Mouse (Mus musculus) cerebellum, adult 2 months (tissue): ENCODE measurements around the gene Apobec4. TPM values are rescaled to one million over a fixed set of nuclear protein-coding genes. Genes with fewer than 3 reads are reported as not detected.

Source experiments
- DNase-seq, 2 experiments: peaks; one replicate each; pipeline ENCODE4 v3.0.0; 2021
- H3K27ac ChIP-seq: fragments of 200-500 bp; 2 replicates; pipeline ENCODE4 v1.5.1; 2012; ENCODE audit warnings: low read length, control low read depth, inconsistent platforms; ENCODE audit not compliant: insufficient read depth
- H3K27me3 ChIP-seq: fragments of 200-500 bp; 2 replicates; pipeline ENCODE4 v1.6.1; 2012; ENCODE audit warnings: inconsistent platforms, mild to moderate bottlenecking, low read length, moderate library complexity; ENCODE audit not compliant: control insufficient read depth, insufficient read depth
- H3K4me1 ChIP-seq: fragments of 200-500 bp; 2 replicates; pipeline ENCODE4 v1.6.1; 2011; ENCODE audit warnings: low read length; ENCODE audit not compliant: control insufficient read depth, insufficient read depth
- H3K4me3 ChIP-seq: fragments of 200-500 bp; replicated peaks from 2 replicates; pipeline ENCODE3; 2011; ENCODE audit warnings: mild to moderate bottlenecking, low read depth, low read length, control low read depth; ENCODE audit not compliant: insufficient read depth
- CTCF ChIP-seq: fragments of 200-500 bp; IDR thresholded peaks from 2 replicates; pipeline ENCODE4 v1.5.1; 2011; ENCODE audit warnings: low read depth, mild to moderate bottlenecking, control low read depth, low read length, moderate library complexity, borderline replicate concordance; ENCODE audit not compliant: insufficient read depth
- POLR2A ChIP-seq: fragments of 200-500 bp; IDR thresholded peaks from 2 replicates; pipeline ENCODE4 v1.6.1; 2011; ENCODE audit warnings: low read length, control low read depth, borderline replicate concordance; ENCODE audit not compliant: insufficient read depth
- WGBS: fragments of 180-500 bp; shearing (Covaris S2); methylation state at CpG from one replicate; pipeline ENCODE4 v1.1.7; 2018; 5-methylcytosine and 5-hydroxymethylcytosine counted together
- polyA plus RNA-seq: library from polyadenylated mRNA; depleted of rRNA; stranded (reverse); fragments of >200 nt; gene quantifications from 2 replicates; pipeline ENCODE4 v1.2.3, GENCODE M21; 2012

Gene Apobec4
- polyA plus RNA-seq, 1 experiment = not detected

DNA sequence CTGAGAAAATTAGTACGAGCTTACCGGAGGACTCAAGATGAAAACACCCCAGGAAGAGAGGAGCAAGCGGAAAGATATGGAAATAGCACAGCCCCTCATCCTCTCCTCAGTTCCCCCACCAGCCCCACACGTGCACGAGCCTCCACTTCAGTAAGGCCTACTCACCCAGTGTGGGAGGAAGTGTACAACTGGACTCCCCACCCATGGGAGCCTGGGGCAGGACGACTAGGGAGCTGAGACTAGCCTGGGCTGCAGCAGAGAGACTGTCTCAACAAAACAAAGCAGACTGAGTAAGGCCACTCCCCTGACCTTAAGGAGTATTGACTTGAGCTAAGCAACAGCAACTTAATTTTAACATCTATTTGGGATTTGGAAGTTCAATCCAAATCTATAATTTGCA lies 32.2 kb upstream of the Apobec4 start:
- Histone ChIP-seq H3K4me3 (no peak overlapping the region), H3K4me1 (no peaks in the 10 kb centered on the region), H3K27me3 (no peaks in the 10 kb centered on the region), H3K27ac (no peak overlapping the region)
- 71% methylated on average over 6 of the region's 6 CpGs for WGBS
- TF ChIP-seq CTCF = no peak
- TF ChIP-seq POLR2A = no peak
- no peak for DNase-seq

DNA sequence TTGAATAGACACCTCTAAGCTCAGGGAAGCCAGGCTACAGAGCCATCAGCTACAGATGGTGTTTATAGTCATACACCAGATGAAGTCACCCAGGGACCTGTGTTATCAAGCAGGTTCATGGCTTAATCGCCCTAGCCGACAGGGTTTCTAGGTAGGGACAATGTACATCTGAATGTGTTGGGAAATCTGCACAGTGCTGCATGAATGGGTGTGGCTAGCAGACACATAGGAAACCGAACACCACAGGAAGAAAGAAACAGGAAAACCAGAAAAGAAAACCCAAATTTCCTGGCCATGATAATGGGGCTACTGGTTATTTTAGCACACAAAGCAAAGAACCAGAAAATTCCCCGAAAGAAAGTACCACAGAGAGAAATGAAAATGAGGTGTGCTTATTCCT lies 29.4 kb upstream of the Apobec4 start:
- Histone ChIP-seq H3K27ac (no peak overlapping the region), H3K4me1 (no peaks in the 10 kb centered on the region), H3K27me3 (no peaks in the 10 kb centered on the region), H3K4me3 (no peak overlapping the region)
- WGBS = 94% methylated on average over 4 of the region's 4 CpGs
- no peak for TF ChIP-seq CTCF
- TF ChIP-seq POLR2A = no peak
- DNase-seq = no peak

DNA sequence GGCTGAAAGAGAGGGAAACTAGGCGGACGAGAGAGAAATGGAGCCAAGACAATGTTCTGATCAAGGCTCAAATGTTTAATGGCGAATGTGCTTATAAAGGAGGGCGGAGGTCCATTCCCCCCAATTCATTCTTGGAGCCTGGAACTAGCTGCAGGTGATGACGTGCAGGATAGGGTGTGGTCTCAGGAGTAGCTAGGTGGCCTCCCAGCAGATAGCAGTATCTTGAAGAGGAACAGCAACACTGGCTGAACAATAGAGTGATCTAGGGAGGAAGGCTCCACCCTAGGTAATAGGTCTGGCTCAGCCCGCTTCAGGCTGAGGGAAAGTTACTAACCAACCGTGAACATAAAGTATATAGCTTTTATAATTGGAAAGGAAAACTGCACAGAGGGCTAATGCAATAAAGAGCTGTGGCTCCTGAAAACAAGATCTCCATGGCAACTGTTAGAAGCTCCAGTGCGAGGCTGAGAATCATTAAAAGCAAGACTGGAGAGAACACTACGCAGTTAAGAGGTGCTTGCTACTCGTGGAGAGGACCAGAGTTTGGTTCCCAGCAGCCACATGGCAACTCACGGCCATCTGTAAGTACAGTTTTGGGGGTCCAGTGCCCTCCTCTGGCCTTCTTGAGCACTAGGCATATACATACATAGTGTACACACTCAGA lies 28.7 kb upstream of the Apobec4 start:
- H3K27ac ChIP-seq = no peak overlapping the region
- TF ChIP-seq CTCF (no peak), POLR2A (no peak)
- no peak for DNase-seq
- H3K4me3 ChIP-seq = no peak overlapping the region
- no peaks in the 10 kb centered on the region for H3K27me3 ChIP-seq
- WGBS = 92% methylated on average over 11 of the region's 11 CpGs
- no peaks in the 10 kb centered on the region for H3K4me1 ChIP-seq

DNA sequence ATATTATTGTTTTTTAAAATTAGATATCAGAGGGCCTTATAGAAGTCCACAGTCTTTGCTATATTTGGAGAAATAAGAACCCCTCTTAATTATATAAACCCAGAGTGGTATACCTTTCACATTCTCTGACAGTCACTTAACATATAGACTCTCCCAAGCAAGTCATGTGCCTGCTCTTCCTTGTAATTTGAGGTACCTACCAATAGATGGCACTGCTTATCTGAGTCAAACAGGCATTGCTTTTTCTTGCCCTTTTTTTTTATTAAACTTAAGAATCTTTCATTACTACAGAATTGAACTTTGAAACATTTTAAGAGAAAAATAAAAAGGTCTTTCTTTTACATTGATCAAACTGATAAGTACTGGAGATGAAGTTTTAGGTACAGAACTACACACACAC lies 26.1 kb upstream of the Apobec4 start:
- H3K4me3 ChIP-seq = no peak overlapping the region
- H3K4me1 ChIP-seq = no peaks in the 10 kb centered on the region
- no peak for DNase-seq
- TF ChIP-seq POLR2A (no peak), CTCF (no peak)
- no peak overlapping the region for H3K27ac ChIP-seq
- H3K27me3 ChIP-seq = no peaks in the 10 kb centered on the region

DNA sequence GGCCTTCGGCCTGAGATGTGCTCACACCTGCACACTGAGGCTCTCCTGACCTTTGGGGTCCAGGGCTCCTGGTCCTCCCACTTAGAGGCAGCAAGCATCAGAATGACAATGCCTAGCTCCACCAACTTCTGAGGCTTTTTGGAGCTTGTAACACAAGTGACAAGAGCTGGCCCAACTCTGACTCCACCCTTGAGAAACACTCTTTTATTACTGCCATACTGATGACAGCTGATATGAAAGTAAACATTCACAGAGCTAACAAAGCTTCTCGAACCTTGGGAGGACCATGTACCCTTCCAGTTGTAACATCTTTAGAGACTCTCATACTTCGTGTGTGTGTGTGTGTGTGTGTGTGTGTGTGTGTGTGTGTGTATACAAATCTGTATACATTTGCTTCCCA lies 24.3 kb upstream of the Apobec4 start:
- 81% methylated on average over 3 of the region's 3 CpGs for WGBS

DNA sequence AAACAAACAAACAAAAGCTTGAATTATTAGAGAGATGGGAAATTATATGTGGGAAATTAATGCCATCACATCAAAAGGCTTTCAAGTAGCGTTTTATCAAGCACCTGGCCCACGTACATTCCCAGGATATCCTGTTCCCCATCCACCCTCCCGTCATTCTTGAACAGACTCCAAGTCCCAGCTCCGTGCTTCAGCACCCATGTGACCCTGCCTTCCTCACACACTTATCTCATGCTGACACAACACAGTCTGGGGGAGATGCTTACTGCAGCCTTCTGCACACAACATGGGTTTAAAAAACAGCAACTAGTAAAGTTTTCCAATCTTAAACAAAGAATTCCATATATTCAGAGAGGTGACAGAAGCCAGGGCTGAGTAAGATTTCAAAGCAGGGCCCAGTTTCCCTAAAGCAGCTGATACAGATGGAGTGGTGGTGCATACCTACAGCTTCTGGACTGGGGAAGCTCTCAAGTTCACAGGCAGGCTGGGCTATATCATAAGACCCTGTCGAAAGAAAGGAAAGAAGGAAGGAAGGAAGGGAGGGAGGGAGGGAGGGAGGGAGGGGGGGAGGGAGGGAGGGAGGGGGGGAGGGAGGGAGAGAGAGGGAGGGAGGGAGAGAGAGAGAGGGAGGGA lies 22.6 kb upstream of the Apobec4 start:
- no peak for DNase-seq
- 39% methylated on average over 4 of the region's 5 CpGs for WGBS
- Histone ChIP-seq H3K27me3 (no peaks in the 10 kb centered on the region), H3K4me1 (no peaks in the 10 kb centered on the region), H3K4me3 (no peak overlapping the region), H3K27ac (no peak overlapping the region)
- no peak for TF ChIP-seq POLR2A
- TF ChIP-seq CTCF = no peak

More for the DNA sequence above, 24.3 kb upstream of the Apobec4 start:
- no peak for TF ChIP-seq CTCF
- no peak for TF ChIP-seq POLR2A
- Histone ChIP-seq H3K4me1 (no peaks in the 10 kb centered on the region), H3K27me3 (no peaks in the 10 kb centered on the region), H3K4me3 (no peak overlapping the region), H3K27ac (no peak overlapping the region)
- no peak for DNase-seq

DNA sequence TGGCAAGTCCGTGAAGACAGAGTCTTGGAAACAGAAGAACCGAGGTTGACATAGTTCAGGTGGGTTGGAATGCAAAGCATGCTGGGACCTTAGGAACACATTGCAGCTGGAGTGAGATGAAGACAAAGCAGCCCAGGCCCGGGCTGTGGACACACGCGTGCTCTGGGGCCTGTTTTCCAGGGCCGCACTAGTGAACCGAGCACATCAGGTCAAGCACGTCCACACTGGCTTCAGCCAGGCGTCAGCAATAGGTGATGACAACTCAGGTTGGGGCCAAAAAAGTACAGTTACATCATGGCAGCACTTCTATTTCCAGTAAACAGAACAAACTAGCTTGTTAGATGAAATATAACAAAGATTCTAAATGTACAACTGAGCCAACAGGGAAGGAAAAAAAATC lies 11.6 kb upstream of the Apobec4 start:
- no peaks in the 10 kb centered on the region for H3K4me1 ChIP-seq
- H3K27me3 ChIP-seq = no peaks in the 10 kb centered on the region
- no peak for TF ChIP-seq POLR2A
- TF ChIP-seq CTCF = no peak
- H3K27ac ChIP-seq = no peak overlapping the region
- WGBS = 83% methylated on average over 9 of the region's 9 CpGs
- no peak for DNase-seq
- H3K4me3 ChIP-seq = no peak overlapping the region

DNA sequence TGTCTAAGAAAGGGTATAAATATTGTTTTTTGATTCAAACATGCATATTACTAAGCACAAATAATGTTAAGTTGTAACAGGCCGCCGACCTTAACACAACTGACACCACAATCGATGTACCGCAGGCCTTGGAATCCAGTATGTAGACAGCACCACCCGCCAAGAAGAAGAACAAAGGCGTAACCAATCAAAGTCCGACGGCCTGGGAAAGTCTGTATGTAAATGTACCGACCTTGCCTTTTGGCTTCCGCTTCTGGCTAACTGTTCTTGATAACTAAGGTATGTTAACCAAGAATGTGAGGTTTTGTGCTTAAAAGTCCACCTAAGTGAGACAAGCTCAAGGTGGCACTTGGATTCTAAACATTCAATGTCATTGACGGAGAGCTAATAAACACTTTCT lies 11.0 kb upstream of the Apobec4 start:
- TF ChIP-seq POLR2A = no peak
- TF ChIP-seq CTCF = no peak
- 53% methylated on average over 11 of the region's 11 CpGs for WGBS
- Histone ChIP-seq H3K4me3 (no peak overlapping the region), H3K27me3 (no peaks in the 10 kb centered on the region), H3K27ac (no peak overlapping the region), H3K4me1 (no peaks in the 10 kb centered on the region)
- no peak for DNase-seq
